Mouse (Mus musculus) lung, postnatal 0 days (tissue): ENCODE measurements around the gene Gbf1.

Source experiments
- CTCF ChIP-seq: IDR thresholded peaks from 2 replicates; pipeline ENCODE4 v1.5.1; 2016; ENCODE audit warnings: antibody characterized with exemption, mild to moderate bottlenecking
- EP300 ChIP-seq: IDR thresholded peaks from 2 replicates; pipeline ENCODE4 v1.6.1; 2016; ENCODE audit warnings: antibody characterized with exemption, mild to moderate bottlenecking, control low read depth

DNA sequence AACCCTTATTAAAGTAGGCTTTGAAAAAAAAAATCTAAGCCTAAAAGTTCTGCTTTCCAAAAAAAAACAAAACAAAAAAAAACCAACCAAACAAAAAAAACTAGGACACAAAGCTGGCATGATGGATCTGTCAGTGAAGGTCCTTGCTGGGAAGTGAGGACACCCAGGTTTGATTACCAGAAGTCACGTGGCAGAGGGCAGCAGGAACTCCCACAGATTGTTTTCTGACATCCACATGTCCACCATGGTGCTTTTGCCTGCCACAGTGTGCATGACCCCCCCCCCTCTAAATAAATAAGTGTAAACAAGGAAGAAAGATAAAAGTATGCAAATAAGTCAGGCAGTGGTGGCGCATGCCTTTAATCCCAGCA lies 48.1 kb upstream of the Gbf1 start:
- TF ChIP-seq CTCF (no peak), EP300 (no peak)
